Mouse (Mus musculus) heart, embryonic 16.5 days (tissue): ENCODE results near the gene Srprb. TPM values are rescaled to one million over a fixed set of nuclear protein-coding genes. Genes with fewer than 3 reads are reported as not detected.

ENCODE experiments used
- ATAC-seq: fragments of 200-750 bp; cut with Nextera tagmentation; replicated peaks from 2 replicates; pipeline ENCODE4 v1.8.0; 2017; ENCODE audit warnings: moderate number of reproducible peaks; ENCODE audit not compliant: insufficient read depth, low FRiP score; ENCODE audit errors: extremely low read depth
- H3K27ac ChIP-seq: fragments of 300-500 bp; sonication (generic); 2 replicates; pipeline ENCODE4 v1.5.1; 2014; ENCODE audit warnings: mild to moderate bottlenecking, low read length, control low read depth, moderate library complexity
- H3K27me3 ChIP-seq: fragments of 300-500 bp; sonication (generic); 2 replicates; pipeline ENCODE4 v1.6.1; 2014; ENCODE audit warnings: low read length, mixed read lengths; ENCODE audit not compliant: control insufficient read depth, insufficient read depth
- H3K36me3 ChIP-seq: fragments of 300-500 bp; sonication (generic); 2 replicates; pipeline ENCODE4 v1.6.1; 2014; ENCODE audit not compliant: control insufficient read depth, insufficient read depth
- H3K4me1 ChIP-seq: fragments of 300-500 bp; sonication (generic); 2 replicates; pipeline ENCODE4 v1.6.1; 2014; ENCODE audit warnings: low read length, mixed read lengths; ENCODE audit not compliant: control insufficient read depth, insufficient read depth
- H3K4me2 ChIP-seq: fragments of 300-500 bp; sonication (generic); 2 replicates; pipeline ENCODE4 v1.6.1; 2014; ENCODE audit warnings: low read depth, mild to moderate bottlenecking, control low read depth, low read length
- H3K4me3 ChIP-seq: fragments of 300-500 bp; sonication (generic); 2 replicates; pipeline ENCODE4 v1.5.1; 2014; ENCODE audit warnings: mild to moderate bottlenecking, control low read depth, low read length
- H3K9ac ChIP-seq: fragments of 300-500 bp; sonication (generic); 2 replicates; pipeline ENCODE4 v1.6.1; 2014; ENCODE audit warnings: low read length, control low read depth
- H3K9me3 ChIP-seq: fragments of 300-500 bp; sonication (generic); replicated peaks from 2 replicates; pipeline ENCODE4 v1.6.1; 2016; ENCODE audit warnings: low read length; ENCODE audit not compliant: control insufficient read depth
- WGBS: fragments of 180-500 bp; shearing (Covaris S2); extraction: QIAGEN DNeasy Blood & Tissue Kit; methylation state at CpG from one replicate; pipeline ENCODE4 v1.1.7; 2014; 5-methylcytosine and 5-hydroxymethylcytosine counted together
- polyA plus RNA-seq: library from polyadenylated mRNA; unstranded; fragments of >200 nt; fragmentation: Nextera tagmentation; extraction: Ambion mirVana; gene quantifications from 2 replicates; pipeline ENCODE4 v1.2.1, GENCODE M21; 2015

The Srprb gene
- polyA plus RNA-seq, 1 experiment from 2014 or later = 42.6 TPM

DNA sequence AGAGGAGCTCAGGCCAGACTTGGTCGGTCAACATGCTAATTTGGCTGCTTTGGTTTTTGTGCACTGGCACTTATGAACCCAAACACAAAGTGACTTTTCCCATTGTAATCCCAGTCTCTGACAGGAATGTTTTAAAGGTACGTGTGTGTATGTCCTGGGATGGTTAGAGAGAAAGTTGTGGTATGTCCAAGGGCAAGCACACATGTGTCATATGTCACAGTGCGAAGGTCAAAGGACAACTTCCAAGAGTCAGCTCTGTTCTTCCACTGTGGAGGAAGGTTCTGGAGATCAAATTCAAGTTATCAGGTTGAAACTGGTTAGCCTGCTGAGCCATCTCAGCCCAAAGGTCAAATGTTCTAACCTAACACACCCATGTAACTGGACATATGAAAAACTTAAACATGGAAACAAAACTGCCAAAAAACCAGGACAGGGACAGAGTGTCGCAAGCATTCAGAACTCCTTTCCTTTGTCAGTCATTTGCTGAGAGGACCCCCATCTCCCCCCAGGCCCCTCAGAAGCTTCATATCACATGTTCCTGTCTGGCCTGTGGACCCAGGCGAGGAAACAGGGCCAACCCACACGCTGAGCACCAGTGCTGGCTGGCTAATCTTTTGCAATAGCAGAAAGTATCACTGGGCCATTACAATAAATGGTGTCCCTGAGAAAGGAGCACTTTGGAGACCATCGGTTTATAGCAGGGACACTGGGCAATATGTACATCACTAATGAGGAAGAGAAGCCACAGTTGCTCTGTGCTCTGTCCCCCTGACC is 30.5 kb upstream of the Srprb start:
- no peak overlapping the region for H3K27ac ChIP-seq
- H3K4me3 ChIP-seq = no peak overlapping the region
- no peaks in the 10 kb centered on the region for H3K27me3 ChIP-seq
- H3K4me2 ChIP-seq = no peak overlapping the region
- H3K4me1 ChIP-seq = peaks cover 6% of the 10 kb centered on the region
- H3K9me3 ChIP-seq = no peaks in the 10 kb centered on the region
- H3K9ac ChIP-seq = no peak overlapping the region
- ATAC-seq = no peak
- 88% methylated on average over 7 of the region's 7 CpGs for WGBS
- no peaks in the 10 kb centered on the region for H3K36me3 ChIP-seq

- Histone ChIP-seq H3K4me1 (peaks cover 6% of the 10 kb centered on the region), H3K36me3 (no peaks in the 10 kb centered on the region), H3K4me3 (peak within 1 kb of the TSS; percentile 35), H3K27me3 (no peaks in the 10 kb centered on the region), H3K27ac (peak within 1 kb of the TSS; percentile 71), H3K9ac (peak within 1 kb of the TSS; percentile 60), H3K9me3 (no peaks in the 10 kb centered on the region), H3K4me2 (peak within 1 kb of the TSS; percentile 57)
- peak; percentile 52 for ATAC-seq
- WGBS = 34% methylated on average over 29 of the region's 29 CpGs
Observed at GRCm38 (mm10) chr9:103230151-103230951, 28.4 kb upstream of the Srprb start, which contains the start of the genes Gm20425 and Trf. Gm20425 (minus strand) TSS chr9:103230307. Trf (minus strand) TSS chr9:103230444.

GRCm38 (mm10) chr9:103229037-103229867 is 27.3 kb upstream of the Srprb start:
- WGBS = 83% methylated on average over 15 of the region's 15 CpGs
- H3K27ac ChIP-seq = no peak overlapping the region; the same call in 1 of the 2 replicates
- H3K4me1 ChIP-seq = peaks cover 6% of the 10 kb centered on the region
- no peaks in the 10 kb centered on the region for H3K27me3 ChIP-seq
- no peak for ATAC-seq
- H3K36me3 ChIP-seq = no peaks in the 10 kb centered on the region
- H3K4me2 ChIP-seq = no peak overlapping the region
- no peak overlapping the region for H3K4me3 ChIP-seq
- no peak overlapping the region for H3K9ac ChIP-seq
- no peaks in the 10 kb centered on the region for H3K9me3 ChIP-seq

GRCm38 (mm10) chr9:103228370-103229003 is 26.6 kb upstream of the Srprb start:
- Histone ChIP-seq H3K9ac (no peak overlapping the region), H3K27ac (no peak overlapping the region), H3K4me1 (peaks cover 6% of the 10 kb centered on the region), H3K9me3 (no peaks in the 10 kb centered on the region), H3K4me3 (no peak overlapping the region), H3K4me2 (no peak overlapping the region), H3K27me3 (no peaks in the 10 kb centered on the region), H3K36me3 (no peaks in the 10 kb centered on the region)
- WGBS = 76% methylated on average over 13 of the region's 13 CpGs
- ATAC-seq = no peak

DNA sequence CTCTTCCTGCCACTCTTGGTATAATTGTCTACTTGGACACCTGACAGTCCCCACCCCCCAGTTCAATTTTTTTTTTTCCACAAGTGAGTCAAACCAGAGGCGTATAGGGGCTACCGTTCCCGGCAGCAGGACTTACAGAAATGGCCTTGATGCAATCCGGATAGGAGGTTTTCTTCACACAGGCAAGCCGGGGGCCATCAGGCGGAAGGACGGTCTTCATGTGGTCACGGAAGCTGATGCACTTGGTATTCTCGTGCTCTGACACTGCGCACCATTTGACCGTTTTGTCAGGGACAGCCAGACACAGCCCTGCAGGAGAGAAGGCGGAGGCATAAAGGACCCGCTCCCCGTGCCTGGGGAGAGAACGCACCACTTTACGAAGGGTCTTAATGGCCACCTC is 25.8 kb upstream of the Srprb start:
- no peak overlapping the region for H3K27ac ChIP-seq
- peaks cover 6% of the 10 kb centered on the region for H3K4me1 ChIP-seq
- ATAC-seq = no peak
- no peaks in the 10 kb centered on the region for H3K9me3 ChIP-seq
- no peak overlapping the region for H3K4me2 ChIP-seq
- H3K4me3 ChIP-seq = no peak overlapping the region
- H3K36me3 ChIP-seq = no peaks in the 10 kb centered on the region
- H3K9ac ChIP-seq = no peak overlapping the region
- H3K27me3 ChIP-seq = no peaks in the 10 kb centered on the region
- WGBS = 89% methylated on average over 16 of the region's 16 CpGs

DNA sequence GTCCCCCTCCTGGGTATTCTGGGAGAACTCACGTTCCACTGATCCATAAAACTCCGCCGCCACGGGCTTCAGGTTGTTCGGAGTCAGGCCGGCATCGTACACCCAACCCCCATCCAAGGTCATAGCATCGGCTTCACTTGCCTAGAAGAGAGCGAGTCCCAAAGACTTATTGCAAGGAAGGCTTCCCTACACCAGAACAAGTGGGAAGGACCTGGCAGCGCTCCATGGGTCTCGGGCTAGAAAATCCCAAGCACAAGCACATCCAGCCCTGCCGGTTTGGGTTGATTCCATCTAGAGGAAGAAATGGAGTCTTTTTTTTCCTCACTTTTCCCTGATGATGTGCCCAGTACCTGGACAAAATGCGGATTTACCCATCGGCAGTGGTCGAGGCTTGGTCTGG is 24.9 kb upstream of the Srprb start:
- no peak overlapping the region for H3K9ac ChIP-seq
- ATAC-seq = no peak
- 87% methylated on average over 15 of the region's 15 CpGs for WGBS

GRCm38 (mm10) chr9:103225464-103225863 is 23.5 kb upstream of the Srprb start:
- Histone ChIP-seq H3K27ac (no peak overlapping the region), H3K9me3 (no peaks in the 10 kb centered on the region), H3K27me3 (no peaks in the 10 kb centered on the region), H3K4me3 (no peak overlapping the region), H3K4me1 (peaks cover 3% of the 10 kb centered on the region), H3K9ac (no peak overlapping the region), H3K4me2 (no peak overlapping the region), H3K36me3 (no peaks in the 10 kb centered on the region)
- 0 out of 2 replicates have a peak, but pooled peaks have one; percentile 33 for ATAC-seq
- 56% methylated on average over 3 of the region's 3 CpGs for WGBS

More for the DNA sequence above, 24.9 kb upstream of the Srprb start:
- Histone ChIP-seq H3K9me3 (no peaks in the 10 kb centered on the region), H3K4me1 (peaks cover 6% of the 10 kb centered on the region), H3K4me2 (no peak overlapping the region), H3K27ac (no peak overlapping the region), H3K27me3 (no peaks in the 10 kb centered on the region), H3K36me3 (no peaks in the 10 kb centered on the region), H3K4me3 (no peak overlapping the region)

DNA sequence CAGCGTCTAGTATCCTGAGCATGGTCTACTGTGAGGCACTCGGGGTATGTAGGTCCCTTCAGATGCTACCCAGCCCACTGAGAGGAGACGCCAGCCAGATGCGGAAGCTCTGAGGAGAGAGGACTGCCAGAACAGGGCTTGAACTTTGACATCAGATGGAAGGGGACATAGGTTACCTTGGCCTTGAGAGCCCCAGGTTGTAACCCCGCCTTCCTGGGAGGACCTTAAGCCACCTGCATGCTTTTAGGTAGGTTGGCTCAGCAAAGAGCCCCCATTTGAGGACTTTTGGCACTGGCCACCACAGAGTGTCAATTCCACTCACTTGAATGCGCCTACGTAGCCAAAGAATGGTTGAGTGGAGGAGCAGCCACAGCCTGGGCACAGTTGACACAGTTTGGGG is 22.8 kb upstream of the Srprb start:
- Histone ChIP-seq H3K4me1 (no peaks in the 10 kb centered on the region), H3K27me3 (no peaks in the 10 kb centered on the region), H3K27ac (no peak overlapping the region), H3K9ac (no peak overlapping the region), H3K9me3 (no peaks in the 10 kb centered on the region), H3K36me3 (no peaks in the 10 kb centered on the region), H3K4me3 (no peak overlapping the region), H3K4me2 (no peak overlapping the region)
- WGBS = 89% methylated on average over 7 of the region's 7 CpGs
- ATAC-seq = no peak
